Mouse (Mus musculus): ENCODE measurements at regions not wholly inside any gene's neighbourhood (a gene's known extent, or its start where the extent isn't known, plus 50 kb on each side); places are given as distances from the start of the nearest gene placed in this dataset.

DNA sequence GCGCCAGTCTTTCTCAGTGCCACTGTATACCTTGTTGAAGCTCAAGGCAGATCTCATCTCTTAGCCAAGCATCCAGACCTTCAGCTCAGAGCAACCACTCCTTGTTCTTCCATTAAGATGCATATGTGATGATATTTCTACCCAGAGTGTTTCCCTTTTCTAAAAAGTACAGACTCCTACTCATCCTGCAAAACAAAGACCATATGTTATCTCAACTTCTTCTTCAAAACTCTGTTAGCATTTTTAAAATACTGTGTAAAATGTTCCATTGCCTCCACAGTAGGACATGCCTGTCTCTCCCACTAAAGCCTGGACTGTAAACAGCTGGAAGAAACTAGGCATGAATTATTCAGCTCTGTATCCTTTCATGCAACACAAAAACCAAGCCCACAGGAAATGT, 184.4 kb downstream of the Nuf2 start:
- ChIA-PET POLR2A (no interaction called here), CTCF (interaction anchor here in 2 of 4 experiments (0.6 to 1.2 kb wide), 2 partner anchors 396 to 1133 kb away, joined by 3 read pairs; no protein-coding TSS in a partner anchor)

DNA sequence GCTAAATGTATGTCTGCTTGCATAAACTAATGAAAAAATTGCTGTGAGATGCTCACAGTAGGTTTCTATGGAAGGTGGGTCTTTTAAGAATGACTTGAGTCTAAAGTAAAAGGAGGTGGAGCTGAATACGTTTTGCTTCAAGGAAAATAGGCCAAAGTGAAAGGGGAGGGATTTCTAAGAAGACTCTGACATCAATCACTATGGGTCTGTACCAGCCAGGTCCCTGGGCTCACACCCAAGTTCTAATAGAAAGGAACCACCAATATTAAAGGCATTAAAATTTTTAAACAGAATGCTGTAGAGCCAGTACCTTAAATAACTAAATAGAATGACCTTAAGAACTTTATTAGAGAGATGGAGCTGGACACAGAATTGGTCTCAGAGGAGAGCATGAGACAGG, 190.1 kb downstream of the Nuf2 start:
- ChIA-PET CTCF (no interaction called here), POLR2A (no interaction called here)

DNA sequence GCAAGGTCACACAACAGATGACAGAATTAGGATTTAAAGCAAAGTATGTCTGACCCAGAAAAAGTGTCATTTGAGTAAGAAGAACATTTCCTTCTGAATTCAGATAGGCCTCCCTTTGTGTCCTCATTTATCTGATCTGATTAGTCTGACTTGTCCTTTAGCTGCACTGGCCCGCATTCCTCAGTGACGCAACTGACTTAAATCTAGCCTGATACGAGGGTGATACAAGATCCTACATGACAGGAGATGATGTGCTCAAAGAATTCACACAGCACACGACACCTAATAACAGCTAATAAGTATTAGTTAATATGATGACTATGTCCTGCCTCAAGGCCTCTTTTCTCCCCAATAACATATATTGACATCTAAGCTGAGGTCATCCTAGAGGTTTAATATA, 192.8 kb downstream of the Nuf2 start:
- CTCF ChIA-PET = interaction anchor here in 1 of 4 experiments (0.6 kb wide), 1 partner anchor 15 kb away, joined by 3 read pairs; no protein-coding TSS in a partner anchor
- POLR2A ChIA-PET = no interaction called here

DNA sequence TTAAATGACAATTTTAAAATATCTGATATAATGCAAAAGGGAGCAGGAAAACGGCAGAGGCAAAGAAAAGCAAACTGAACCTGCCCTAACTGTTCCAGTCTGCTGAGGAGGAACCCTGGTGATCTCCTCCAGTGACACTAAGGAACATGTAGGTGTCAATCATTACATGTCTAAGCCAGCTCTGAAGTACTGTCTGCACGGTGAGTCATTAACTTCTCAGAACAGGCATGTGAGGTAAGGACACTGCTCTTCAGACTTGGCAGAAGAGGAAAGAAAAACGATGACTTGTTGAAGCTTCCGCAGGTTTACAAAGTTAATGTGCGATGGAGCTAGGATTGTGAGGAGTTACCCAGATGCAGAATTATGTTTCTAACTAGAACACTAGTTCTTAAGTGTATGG, 199.1 kb downstream of the Nuf2 start:
- ChIA-PET POLR2A (no interaction called here), CTCF (no interaction called here)

DNA sequence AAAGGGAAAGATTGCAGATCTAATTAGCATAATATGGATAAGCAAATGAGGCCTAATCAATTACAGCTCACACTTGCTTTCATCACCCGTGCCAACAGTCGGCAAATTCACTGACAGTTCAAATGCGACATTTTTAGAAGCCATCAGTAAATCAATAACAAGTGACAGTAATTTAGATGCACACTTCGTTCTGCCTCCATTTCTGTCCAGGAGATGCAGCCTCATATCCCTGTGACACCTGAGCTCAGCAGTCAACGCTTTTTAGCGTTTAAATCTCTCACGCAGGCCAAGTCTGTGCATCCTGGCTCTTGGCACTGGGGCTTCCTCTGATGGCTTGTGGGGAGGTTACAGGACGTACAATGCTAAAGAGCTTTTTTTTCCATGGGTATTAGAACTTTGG, 218.0 kb downstream of the Nuf2 start:
- POLR2A ChIA-PET = no interaction called here
- CTCF ChIA-PET = no interaction called here

DNA sequence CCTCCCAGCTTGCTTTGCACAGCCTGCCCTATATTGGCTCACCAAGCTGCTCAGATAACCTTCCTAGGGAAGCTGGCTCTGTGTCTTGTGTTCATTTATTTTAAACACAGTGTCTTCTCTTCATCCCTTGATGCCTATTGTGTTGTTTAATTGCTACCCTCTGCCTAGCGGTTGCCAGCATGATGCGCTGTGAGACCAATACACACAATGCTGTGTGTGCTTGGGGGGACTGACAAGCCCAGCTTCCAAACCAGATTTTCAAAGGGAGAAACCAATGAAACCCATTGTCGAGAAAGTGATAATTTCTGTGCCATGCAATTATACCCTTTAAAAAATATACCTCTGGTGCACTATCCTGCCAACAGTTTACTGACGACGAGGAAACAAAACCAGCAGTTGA, 247.8 kb downstream of the Nuf2 start:
- CTCF ChIA-PET = no interaction called here

DNA sequence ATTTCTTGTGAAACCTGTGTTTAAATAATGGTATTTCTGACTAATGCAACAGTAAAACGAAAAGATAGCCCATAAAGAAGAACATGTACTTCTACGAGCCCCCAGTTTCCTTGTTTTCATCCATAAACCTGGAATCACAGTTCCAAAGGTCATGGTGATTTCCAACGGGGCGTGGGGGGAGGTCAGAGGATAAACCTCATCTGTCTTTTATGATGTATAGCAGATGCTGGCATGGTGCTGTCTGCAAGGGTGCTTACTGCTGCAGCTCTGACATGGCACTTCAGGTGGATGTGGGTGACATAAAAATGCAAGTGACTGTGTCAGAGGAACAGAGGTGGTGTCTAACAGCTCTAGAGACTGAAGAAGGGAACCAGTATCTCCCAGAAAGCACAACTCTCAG, 260.5 kb downstream of the Nuf2 start:
- POLR2A ChIA-PET = interaction anchor here in 1 of 4 experiments (0.6 kb wide), 1 partner anchor 70 kb away, joined by 3 read pairs; no protein-coding TSS in a partner anchor
- CTCF ChIA-PET = no interaction called here

More for the DNA sequence above, 247.8 kb downstream of the Nuf2 start:
- POLR2A ChIA-PET = no interaction called here

DNA sequence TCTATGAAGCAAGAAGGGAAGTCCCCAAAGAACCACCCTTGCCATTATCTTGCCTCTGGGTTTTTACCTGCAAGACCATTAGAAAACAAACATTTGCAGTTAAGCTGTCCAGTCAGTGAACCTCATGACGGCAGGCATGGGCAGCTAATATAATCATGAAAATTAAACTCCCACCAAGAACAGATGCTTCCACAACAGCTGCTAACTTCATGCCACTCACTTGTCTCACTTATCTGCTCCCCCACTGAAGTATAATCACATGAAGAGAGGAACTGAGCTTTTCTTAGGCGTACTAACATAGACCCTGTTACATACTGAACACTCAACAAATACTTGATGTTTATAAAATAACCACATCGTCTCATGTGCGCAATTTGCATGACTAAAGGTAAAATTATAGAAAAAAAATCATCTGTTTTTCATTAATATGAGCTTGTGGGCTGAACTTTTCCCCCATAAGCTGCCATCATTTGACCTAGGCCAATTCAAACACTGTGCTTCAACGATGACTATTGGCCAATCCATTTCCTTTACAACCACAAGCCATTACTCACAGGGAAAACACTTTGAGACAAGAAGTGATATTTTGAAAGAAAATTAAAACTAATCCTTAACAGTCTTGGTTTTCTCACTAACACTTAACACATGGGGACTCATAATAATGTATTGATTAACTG, 267.1 kb downstream of the Nuf2 start:
- CTCF ChIA-PET = no interaction called here
- POLR2A ChIA-PET = interaction anchor here in 1 of 4 experiments (0.5 kb wide), 1 partner anchor 30 kb away, joined by 5 read pairs; no protein-coding TSS in a partner anchor

DNA sequence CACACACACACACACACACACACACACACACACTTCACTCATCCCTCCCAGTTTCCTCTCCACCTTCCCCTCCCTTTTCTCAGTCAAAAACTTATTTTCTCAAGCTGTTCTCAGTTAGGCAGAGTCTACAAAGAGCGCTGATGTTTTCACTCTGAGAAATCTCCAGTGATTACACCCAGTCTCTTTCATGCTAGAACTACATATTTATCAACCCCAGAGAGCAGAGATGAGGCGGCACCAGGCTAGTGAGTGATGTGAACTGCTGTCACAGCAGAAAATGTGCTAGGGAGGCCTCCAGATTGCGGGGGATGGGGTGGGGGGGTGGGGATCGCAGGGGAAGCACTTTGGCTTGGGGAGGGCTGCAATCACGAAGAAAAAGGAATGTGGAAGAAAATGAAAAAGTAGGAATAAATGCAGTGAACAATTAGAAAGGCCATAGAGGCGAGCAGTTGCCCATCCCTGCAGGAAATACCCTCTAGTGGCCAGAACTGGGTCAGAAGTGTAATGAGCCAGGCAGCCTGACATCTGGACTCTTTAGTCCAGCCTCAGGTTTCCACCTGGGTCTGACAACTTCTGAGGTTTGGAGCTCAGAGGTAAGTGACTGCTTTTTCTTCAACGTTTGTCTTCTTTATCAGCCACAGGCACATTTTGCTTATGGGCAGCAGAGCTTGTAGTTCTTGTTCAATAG, 276.9 kb downstream of the Nuf2 start:
- POLR2A ChIA-PET = interaction anchor here in 1 of 4 experiments (0.6 kb wide), 1 partner anchor 1321 kb away, joined by 4 read pairs; no protein-coding TSS in a partner anchor
- CTCF ChIA-PET = interaction anchor here in 1 of 4 experiments (0.6 kb wide), 1 partner anchor 350 kb away, joined by 3 read pairs; no protein-coding TSS in a partner anchor

DNA sequence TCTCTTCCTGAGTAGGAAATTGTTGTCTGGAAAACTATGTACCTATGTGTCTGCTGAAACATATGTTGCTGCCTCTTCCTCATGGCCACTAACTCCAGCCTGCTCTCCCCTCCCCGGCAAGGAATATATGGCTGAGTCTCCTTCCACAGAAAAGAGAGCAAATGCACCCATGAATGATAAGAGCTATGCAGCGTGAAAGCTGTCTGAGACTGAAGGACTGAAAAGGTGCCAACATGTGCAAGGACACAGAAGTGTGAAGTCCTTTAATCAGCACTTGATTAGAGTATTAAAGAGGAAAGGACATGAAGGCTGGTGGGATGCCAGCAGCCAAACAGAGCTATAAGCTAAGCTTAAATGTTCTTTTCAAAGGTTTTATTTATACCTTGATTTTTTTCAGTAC, 279.1 kb downstream of the Nuf2 start:
- CTCF ChIA-PET = no interaction called here
- POLR2A ChIA-PET = no interaction called here

DNA sequence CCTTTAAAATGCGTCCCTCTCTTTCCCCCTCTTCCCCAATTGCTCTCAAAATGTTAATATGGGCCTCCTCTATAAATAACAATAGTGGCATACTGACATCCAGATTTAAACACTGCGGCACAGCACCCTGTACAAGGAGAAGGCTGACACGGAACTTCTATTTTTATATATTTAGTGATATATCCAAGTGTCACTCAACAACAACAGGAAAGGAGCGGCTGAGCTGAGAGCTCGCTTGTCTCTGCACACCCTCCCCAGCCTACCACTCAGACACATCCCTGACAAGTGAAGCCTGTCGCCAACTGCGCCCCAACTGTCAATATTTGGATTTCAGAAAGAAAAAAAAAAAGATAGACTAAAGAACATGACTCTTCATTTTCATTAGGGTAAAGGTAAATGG, 282.2 kb downstream of the Nuf2 start:
- POLR2A ChIA-PET = no interaction called here
- CTCF ChIA-PET = no interaction called here

DNA sequence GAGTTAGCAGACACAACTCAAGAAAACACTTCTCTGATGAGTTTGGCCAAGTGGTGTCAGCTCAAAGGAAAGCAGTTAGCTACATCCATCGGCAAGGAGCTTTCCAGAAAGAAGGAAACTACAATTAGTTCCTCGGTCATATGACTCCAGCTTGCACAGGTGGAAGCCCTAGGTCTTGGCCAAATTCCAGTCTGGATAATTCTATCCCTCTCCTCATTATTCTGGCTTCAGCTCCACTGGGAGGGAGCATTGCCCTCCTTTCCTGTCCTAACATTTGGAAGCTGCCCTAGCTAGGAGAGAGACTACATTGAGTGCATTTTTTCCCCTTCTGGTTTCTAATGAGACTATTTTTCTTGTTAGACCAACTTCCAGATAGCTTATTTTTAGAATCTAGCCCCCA, 290.9 kb downstream of the Nuf2 start:
- POLR2A ChIA-PET = no interaction called here

DNA sequence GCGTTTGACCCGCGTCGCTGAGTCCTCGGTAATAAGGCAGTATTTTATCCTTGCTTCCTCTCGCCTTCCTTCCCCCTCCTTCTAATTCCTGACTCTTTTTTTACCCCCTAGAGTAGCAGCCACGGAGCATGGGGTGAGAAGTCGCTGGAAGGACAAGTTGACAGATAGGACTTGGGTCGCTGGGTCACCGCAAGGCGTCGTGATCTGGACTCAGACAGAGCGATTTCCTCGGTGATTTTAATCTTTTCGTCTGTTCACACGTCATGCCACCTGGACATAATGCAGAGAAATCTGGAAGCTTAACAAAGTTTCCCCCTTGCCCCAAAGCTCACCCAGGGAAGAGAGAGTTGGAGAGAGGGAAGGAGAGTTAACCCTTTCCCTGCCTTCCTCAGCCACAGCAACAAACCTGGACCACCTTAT, 292.6 kb downstream of the Nuf2 start:
- POLR2A ChIA-PET = no interaction called here
- CTCF ChIA-PET = no interaction called here

More for the DNA sequence above, 290.9 kb downstream of the Nuf2 start:
- CTCF ChIA-PET = no interaction called here

DNA sequence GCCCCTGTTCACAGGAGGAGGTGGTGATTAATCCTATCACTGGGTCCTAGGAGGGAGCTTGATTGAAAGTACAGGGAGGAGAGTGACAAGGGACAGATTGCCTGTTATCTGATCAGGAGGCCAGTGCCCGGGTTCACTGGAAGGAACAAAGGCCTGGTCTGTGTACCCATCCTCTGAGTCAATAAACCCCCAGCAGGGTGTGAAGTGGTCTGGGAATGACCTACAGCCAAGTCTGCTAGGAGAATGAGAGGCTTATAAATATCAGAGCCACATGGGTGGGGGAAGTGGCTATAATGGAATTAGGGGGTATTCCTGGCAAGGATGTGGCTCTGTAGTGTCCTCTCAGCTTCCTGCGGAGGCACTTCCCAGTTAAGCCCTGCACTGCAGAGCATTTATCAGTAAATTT, 296.0 kb downstream of the Nuf2 start:
- CTCF ChIA-PET = no interaction called here

DNA sequence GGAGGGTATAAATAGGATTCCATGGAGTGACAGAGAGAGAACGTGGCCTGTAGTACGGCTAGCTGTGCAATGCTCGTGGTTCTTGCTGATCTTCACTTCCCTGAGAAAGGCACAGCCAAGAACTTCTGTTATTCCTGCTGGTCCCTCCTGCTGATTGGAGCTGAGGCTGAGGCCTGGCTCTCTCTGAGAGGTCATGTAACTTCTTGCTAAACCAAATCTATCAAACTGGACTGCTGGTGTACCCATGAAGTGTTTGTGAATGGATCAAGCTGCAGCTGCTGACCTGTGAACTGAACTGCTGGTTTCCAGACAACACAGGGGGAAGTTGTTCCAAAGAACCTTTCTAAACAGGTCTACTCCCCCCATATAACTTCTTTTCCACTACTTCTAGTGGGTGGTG, 297.9 kb downstream of the Nuf2 start:
- CTCF ChIA-PET = no interaction called here
- POLR2A ChIA-PET = no interaction called here

More for the DNA sequence above, 296.0 kb downstream of the Nuf2 start:
- POLR2A ChIA-PET = no interaction called here

DNA sequence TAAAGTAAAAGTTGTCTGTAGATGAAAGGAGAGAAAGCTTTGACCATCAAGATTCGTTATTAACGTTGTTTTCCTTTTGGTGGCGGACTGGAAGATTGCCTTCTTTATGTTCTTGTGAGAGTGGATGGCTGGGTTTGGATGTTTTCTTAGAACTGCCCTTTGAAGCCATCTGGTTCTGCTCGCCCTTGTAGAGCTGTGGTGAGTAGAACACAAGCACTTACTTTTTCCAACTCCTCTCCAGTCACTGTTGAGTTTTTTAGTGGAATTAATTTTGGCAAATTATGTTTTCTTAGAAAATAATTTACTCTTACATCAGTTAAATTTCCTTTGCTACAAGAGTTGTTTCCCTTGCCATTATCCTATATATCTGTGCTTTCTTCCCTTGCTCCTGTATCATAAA, 301.2 kb downstream of the Nuf2 start:
- ChIA-PET CTCF (no interaction called here), POLR2A (no interaction called here)

DNA sequence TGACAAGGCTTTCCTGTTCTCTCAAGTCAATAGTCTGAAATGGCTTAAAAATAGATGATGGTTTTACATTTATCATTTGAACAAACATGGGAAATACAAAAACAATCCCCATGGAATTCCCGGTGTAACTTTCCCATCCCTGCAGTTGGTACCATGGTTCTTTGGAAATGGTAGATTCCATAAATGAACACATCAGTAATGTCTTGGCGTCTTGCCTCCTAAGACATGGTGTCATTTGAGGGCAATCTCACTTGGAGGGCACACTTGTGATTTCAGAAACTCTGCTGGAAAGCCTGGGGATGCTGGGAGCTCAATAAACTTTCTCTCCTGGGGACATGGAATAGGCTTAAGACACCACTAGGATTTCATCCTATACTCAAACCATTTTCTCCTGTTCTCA, 306.8 kb downstream of the Nuf2 start:
- ChIA-PET POLR2A (no interaction called here), CTCF (no interaction called here)

DNA sequence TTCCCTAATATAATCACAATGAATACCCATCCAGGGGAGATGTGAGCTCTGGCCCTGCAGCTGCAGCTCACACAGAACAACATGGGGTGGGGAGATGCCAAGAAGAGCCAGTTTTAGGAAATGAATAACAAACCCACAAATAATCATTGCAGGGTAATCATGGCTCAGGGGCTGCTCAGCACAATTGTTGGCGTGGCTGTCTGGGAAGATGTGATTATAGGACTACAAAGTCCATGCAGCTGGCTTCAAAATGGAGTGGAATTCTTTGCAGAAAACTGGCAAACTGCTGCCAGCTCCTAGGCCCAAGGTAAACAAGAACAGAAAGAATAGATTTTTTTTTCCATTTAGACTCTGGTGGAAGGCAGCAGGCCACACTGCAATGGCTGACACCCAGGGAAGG, 343.6 kb downstream of the Nuf2 start:
- CTCF ChIA-PET = interaction anchor here in 1 of 4 experiments (0.6 kb wide), 1 partner anchor 160 kb away, joined by 4 read pairs; no protein-coding TSS in a partner anchor
- POLR2A ChIA-PET = no interaction called here

DNA sequence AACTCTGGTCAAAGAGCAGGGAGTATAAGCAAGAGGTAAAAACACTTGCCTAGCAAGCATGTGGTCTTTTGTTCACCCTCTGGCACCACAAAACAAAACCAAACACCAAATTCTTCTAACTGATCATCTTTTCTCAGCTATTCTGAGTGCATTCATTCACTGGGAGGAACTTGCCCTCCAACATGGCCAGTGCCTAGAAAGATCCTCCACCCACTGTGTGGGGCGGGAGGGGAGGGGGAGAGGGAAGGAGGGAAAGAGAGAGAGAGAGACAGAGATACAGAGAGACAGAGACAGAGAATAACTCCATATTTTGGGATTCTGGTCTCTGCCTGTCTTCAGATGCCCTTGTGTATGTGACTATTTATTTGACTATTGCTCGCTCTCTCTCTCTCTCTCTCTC, 360.9 kb downstream of the Nuf2 start:
- CTCF ChIA-PET = no interaction called here
- POLR2A ChIA-PET = no interaction called here

DNA sequence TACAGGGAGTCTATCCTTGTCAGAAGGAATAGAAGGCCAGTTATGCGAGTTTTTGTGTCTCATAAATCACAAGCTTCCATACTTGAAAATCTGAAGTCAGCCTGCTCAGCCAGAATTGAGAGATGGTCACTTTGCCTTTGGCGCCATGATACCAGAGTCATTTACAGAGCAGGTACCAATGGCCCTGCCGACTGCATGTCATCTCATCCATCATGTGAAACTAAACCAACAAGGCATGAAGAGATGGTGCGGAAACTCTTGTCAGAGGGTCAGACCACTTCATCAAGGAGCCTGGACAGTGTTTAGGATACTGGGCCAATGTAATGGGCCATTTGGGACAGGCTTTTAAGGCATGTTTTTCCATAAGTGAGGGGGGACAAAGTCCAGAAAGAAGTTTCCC, 363.2 kb downstream of the Nuf2 start:
- POLR2A ChIA-PET = no interaction called here
- CTCF ChIA-PET = no interaction called here

DNA sequence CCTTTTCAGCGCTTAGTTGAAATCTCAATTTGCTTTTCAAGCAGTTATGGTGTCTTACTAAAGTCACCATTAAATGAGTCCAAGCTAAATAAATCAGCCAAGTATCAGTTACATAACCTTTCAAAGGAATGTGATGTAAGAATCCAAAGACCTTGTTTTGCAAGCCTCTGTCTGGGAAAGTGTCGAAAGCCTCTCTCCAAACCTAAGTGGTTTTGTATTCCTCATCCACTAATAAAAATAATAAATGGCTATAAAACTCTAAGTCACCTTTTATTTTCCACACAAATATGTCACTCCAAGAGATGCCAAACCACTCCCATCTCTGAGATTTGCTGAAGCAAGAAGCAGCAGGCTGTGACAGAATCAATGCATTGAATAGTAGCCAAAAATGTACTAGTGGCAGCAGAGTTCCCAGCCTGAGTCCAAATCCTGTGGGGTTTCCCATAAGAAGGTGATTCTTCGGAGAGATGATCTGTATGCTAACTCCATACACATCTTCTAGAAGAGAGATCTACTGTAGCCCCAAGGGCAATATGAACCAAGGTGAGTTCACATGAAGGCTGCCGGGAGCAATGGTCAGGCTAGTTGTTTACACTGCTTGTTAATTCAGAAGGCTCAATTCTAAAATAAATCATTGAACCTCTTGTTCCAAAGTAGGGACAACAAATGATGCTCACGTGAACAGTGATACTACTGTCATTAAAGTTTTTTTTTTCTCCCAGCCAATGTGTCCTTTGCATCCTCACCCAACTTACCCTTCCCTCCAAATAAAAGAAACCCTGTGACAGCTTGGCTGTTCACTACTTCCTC, 365.0 kb downstream of the Nuf2 start:
- ChIA-PET POLR2A (no interaction called here), CTCF (no interaction called here)
